Mouse (Mus musculus) cortical plate, adult 2 months (tissue): ENCODE results near the gene Slc7a6. TPM values are rescaled to one million over a fixed set of nuclear protein-coding genes. Genes with fewer than 3 reads are reported as not detected.

ENCODE experiments used
- H3K27ac ChIP-seq: fragments of 200-500 bp; 2 replicates; pipeline ENCODE4 v1.5.1; 2012; ENCODE audit warnings: low read length, control low read depth, inconsistent platforms; ENCODE audit not compliant: insufficient read depth
- H3K4me1 ChIP-seq: fragments of 200-500 bp; 2 replicates; pipeline ENCODE4 v1.6.1; 2011; ENCODE audit warnings: low read length; ENCODE audit not compliant: control insufficient read depth, insufficient read depth
- H3K4me3 ChIP-seq: fragments of 200-500 bp; 2 replicates; pipeline ENCODE4 v1.5.1; 2011; ENCODE audit warnings: mild to moderate bottlenecking, low read length, control low read depth; ENCODE audit not compliant: insufficient read depth
- CTCF ChIP-seq: fragments of 200-500 bp; IDR thresholded peaks from 2 replicates; pipeline ENCODE4 v1.5.1; 2011; ENCODE audit warnings: mild to moderate bottlenecking, control low read depth, low read length; ENCODE audit not compliant: insufficient read depth; ENCODE audit errors: extremely low read depth
- POLR2A ChIP-seq: fragments of 200-500 bp; IDR thresholded peaks from 2 replicates; pipeline ENCODE4 v1.6.1; 2011; ENCODE audit warnings: mild to moderate bottlenecking, low read length, control low read depth; ENCODE audit not compliant: insufficient read depth; ENCODE audit errors: extremely low read depth
- polyA plus RNA-seq: library from polyadenylated mRNA; depleted of rRNA; stranded (reverse); fragments of >200 nt; gene quantifications from 2 replicates; pipeline ENCODE4 v1.2.3, GENCODE M21; 2012

Slc7a6 gene
- polyA plus RNA-seq, 1 experiment: 30.4 TPM

DNA sequence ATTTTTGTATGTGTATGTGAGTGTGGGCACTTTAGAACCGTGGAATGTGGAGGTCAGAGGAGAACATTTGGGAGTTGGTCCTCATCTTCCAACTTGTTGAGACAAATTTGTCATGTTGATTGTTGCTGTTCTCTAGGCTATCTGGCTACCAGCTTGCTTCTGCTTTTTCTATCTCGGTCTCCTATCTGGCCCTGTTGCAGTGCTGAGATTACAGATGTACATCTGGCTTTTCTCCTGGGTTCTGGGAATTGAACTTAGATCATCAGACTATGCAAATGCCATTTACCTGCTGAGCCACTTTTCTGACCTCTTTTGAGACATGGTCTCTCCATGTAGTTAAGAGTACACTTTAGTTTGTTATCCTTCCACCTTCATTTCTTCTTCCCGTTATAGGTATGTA is 4.9 kb downstream of the Slc7a6 start:
- TF ChIP-seq POLR2A (no peak), CTCF (no peak)
- Histone ChIP-seq H3K27ac (no peak overlapping the region), H3K4me1 (peaks cover 1% of the 10 kb centered on the region; the same call in 1 of the 2 replicates)

DNA sequence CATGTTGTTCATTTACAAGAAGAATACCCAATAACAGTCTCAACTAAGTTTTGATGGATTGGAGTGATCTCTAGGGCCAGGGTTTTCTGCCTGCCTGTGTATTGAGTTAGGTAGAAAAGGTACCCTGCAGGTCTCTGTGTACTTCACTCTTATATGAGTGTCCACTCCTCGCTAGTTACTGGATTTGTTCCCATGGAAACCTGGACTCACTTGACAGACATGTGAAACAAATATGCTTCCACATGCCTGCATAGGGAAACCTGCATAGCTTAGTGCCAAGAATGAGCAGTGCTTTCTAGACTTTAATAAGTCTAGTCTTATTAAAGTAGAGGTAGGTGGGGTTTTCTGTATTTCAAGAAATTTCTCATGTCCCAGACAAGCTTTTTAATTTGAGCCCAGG is 8.2 kb downstream of the Slc7a6 start:
- H3K27ac ChIP-seq: no peak overlapping the region
- H3K4me3 ChIP-seq: no peak overlapping the region
- peaks cover 1% of the 10 kb centered on the region; the same call in 1 of the 2 replicates for H3K4me1 ChIP-seq
- no peak for TF ChIP-seq CTCF
- TF ChIP-seq POLR2A: no peak

More for the DNA sequence above, 4.9 kb downstream of the Slc7a6 start:
- H3K4me3 ChIP-seq: no peak overlapping the region

DNA sequence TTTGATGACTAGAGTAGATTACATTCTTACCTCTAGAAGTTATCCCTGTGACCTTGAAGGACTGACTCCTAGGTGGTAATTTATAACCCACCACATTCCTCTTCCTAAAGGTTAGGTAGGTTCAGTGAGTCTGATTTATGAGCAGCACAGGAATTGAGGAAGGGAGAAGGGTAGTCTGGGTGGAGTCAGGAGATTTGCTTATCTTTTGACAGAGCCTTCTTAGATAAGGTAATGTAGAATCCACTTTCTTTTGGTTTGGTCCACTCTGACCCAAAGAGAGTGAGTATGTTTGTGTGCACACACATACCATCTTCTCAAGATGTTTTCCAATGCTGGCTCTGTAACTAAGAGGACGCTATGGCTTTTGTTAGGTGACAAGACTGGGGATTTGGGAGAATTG is 8.9 kb downstream of the Slc7a6 start:
- no peak overlapping the region for H3K27ac ChIP-seq
- TF ChIP-seq POLR2A (no peak), CTCF (no peak)
- H3K4me3 ChIP-seq: no peak overlapping the region
- H3K4me1 ChIP-seq: no peaks in the 10 kb centered on the region

DNA sequence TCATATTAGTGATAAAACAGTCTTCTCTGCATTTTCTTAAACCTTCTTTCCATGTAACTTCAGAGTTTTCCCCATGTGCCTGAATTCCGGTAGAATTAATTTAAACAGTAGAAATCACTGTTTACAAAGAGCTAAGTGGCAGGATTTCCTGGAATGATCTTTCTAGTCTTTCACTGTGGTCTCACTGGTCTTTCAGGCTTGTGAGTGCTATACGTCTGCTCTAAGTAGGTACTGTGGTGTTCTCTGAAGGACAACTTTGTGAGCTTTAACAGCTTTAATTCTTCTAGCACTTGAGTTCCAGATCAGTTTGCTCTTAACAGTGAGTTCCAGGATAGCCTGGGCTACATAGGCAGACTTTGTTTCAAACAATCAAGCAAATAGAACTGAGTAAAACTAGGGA is 9.8 kb downstream of the Slc7a6 start:
- Histone ChIP-seq H3K4me3 (no peak overlapping the region), H3K27ac (no peak overlapping the region), H3K4me1 (no peaks in the 10 kb centered on the region)
- TF ChIP-seq POLR2A (no peak), CTCF (no peak)

DNA sequence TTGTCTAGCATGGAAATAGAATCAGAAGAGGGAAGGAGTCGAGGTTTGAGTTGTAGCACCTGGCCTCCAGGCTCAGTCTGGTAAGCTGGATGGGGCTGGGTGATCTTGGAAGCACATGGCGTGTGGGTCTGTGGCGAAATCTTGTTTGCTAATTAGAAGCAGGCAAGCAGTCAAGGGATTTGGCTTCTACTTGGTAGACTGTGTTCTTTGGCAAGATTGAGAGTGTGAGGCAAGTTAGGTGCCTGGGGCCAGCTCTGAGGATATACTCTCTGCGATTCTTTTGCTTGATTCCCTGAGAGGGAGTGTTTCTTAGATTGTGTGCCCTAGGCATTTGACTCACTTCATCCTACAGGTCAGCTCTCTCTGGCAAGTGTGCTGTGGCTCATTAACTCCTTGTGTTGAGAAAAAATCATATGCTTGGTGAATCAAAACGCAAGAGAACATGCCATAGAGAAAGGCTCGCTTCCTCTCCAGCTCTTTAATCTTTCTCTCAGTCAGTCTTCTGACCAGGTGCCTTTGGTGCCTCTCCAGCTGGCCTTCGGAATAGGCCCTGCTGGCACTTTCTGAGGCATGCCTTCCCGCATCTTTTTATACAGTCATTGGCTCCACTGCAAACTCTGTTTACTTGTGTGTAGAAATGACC is 17.1 kb downstream of the Slc7a6 start:
- TF ChIP-seq CTCF (no peak), POLR2A (no peak)
- no peak overlapping the region for H3K4me3 ChIP-seq
- H3K4me1 ChIP-seq: peaks cover 5% of the 10 kb centered on the region; the same call in 1 of the 2 replicates
- H3K27ac ChIP-seq: no peak overlapping the region

DNA sequence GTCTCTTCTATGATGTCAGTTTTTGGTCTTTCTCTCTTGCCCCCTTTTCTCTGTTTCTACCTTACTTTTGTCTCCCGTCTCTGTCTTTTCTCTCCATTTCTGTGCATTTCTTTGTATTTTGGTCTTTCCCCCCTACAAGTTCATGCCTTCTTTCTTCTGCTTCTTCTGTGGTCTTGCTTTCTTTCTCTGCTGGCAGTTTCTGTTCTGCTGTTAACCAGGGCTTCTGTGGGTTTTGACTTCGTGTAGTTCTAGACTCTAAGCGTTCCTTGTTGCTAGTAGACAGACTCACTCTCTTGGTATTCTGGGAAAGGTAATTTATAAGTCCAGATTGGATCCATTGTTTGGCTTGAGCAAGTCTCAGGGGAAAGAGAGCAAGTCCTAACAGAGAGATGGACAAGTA is 17.7 kb downstream of the Slc7a6 start:
- H3K27ac ChIP-seq: no peak overlapping the region
- TF ChIP-seq CTCF: no peak
- no peak for TF ChIP-seq POLR2A
- peaks cover 5% of the 10 kb centered on the region; the same call in 1 of the 2 replicates for H3K4me1 ChIP-seq
- no peak overlapping the region for H3K4me3 ChIP-seq

DNA sequence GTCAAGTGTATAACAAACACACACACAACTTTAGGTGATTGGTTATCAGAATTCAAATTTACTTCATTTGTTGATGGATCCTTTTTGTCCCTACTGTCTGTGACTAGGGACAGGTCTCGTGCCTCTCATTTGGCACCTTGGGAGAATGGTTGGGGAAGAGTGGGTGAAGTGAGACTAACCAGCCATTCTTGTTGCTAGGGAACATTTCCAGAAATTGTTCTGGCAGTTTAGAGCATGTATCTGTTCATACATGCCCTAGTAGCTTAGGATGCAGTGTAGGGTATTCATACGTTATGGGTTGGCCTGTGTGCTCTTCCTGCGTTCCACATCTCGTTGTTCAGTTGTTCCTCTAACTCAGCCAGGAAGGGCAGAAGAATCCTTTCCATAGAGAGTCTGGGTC is 20.5 kb downstream of the Slc7a6 start:
- peaks cover 6% of the 10 kb centered on the region; the same call in 1 of the 2 replicates for H3K4me1 ChIP-seq
- H3K4me3 ChIP-seq: no peak overlapping the region
- H3K27ac ChIP-seq: no peak overlapping the region
- no peak for TF ChIP-seq CTCF
- no peak for TF ChIP-seq POLR2A

DNA sequence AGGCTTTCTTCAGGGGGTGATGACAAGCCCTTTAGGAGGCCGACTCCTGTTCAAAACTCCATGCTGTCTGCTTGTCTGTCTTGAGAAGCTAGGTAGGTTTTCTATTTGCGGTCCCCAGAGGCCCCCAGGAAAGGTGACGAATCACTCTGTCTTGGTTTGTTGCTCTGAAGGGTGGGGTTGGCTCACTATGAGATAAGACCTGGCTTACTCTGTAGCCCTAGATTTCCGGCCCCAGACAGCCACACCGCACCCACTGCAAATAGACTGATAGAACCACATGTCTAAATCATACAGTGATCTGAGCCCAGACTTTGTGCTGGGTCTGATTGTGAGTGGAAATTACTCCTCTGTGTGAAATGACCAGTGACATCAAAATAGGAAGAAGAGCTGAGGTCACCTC is 23.0 kb downstream of the Slc7a6 start:
- peaks cover 4% of the 10 kb centered on the region; the same call in 1 of the 2 replicates for H3K4me1 ChIP-seq
- TF ChIP-seq CTCF: no peak
- no peak for TF ChIP-seq POLR2A
- H3K27ac ChIP-seq: no peak overlapping the region

DNA sequence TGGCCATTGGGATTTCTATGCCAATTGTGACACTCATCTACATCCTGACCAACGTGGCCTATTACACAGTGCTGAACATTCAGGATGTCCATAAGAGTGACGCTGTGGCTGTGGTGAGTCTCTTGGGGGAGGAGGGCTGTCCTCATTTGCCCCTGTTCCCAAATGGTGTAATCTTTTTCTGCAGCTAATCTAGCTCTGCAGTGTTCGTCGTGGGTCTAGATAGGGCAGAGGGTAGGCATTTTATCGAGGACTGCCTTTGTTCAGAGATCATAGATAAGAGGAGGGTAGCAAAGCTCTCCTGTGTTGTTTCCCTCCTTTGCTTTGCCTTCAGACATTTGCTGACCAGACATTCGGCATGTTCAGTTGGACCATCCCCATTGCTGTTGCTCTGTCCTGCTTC is 24.5 kb downstream of the Slc7a6 start:
- no peak overlapping the region for H3K27ac ChIP-seq
- H3K4me3 ChIP-seq: no peak overlapping the region
- H3K4me1 ChIP-seq: peaks cover 4% of the 10 kb centered on the region; the same call in 1 of the 2 replicates
- TF ChIP-seq CTCF (no peak), POLR2A (no peak)

More for the DNA sequence above, 23.0 kb downstream of the Slc7a6 start:
- H3K4me3 ChIP-seq: no peak overlapping the region

DNA sequence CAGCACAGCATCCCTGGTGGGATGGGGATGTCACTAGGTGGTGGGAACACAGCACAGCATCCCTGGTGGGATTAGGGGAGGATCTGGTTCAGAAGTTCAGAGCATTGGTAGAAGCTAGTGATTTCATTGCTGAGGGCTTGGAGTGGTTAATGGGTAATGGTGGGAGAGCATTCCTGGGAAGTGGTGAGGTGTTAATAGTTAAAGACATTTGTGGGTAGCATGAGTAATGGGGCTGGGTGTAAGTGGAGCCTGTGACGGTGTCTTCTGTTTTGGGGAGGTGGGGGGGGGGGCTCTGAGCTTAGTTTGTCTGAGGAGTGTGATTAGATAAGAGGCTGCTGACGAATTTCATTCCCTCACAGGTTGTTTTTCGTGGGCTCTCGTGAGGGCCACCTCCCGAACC is 25.4 kb downstream of the Slc7a6 start:
- H3K4me1 ChIP-seq: peaks cover 4% of the 10 kb centered on the region; the same call in 1 of the 2 replicates
- TF ChIP-seq POLR2A: no peak
- no peak for TF ChIP-seq CTCF
- H3K27ac ChIP-seq: no peak overlapping the region
- no peak overlapping the region for H3K4me3 ChIP-seq
